Mouse (Mus musculus): ENCODE measurements around the gene Vmn2r57.
"Not testable (repeated sequence)": the region's sequence is repeated elsewhere in the genome, so short reads cannot be mapped to it uniquely, and the experiment has no call there.

Vmn2r57 gene

DNA sequence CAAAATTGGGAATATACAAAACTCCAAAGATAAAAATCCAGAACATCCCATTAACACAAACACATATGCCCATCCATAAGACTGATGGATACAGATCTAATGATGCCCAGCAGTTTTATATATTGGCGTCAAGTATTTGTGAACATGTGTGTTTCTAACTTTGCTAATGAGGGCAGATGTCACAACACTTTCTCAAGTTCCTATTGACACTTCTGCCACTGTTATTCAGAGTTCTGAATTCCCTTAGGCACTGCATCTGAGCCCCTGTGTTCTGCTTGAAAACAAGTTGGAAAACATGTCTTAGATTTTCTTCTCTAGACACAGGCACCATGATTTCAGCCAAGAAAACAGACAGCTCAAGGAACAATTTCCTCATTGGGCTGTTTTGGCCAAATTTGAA, at the start of gene Vmn2r57:
Vmn2r57 (minus strand) TSS at position 101 of the 400 bp plus-strand sequence.
- not testable (repeated sequence) for DNase-seq (ENCODE audit: low spot score in 2 of 2)

DNA sequence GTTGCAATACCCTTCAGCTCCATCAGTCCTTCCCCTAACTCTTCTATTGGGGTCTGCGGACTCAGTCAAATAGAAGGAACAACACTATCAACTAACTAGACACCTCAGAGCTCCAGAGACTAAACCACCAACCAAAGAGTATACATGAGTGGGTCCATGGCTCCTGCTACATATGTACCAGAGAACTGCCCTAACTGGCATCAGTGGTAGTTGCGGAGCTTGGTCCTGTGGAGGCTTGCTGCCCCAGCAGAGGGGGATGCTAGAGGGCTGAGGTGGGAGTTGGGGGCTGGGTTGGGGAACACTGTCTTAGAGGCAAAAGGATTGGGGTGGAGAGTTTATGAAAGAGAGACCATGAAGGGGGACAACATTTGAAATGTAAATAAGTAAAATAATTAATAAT, 49.4 kb upstream of the Vmn2r57 start:
- DNase-seq (ENCODE audit: low spot score in 2 of 2) = no peak

DNA sequence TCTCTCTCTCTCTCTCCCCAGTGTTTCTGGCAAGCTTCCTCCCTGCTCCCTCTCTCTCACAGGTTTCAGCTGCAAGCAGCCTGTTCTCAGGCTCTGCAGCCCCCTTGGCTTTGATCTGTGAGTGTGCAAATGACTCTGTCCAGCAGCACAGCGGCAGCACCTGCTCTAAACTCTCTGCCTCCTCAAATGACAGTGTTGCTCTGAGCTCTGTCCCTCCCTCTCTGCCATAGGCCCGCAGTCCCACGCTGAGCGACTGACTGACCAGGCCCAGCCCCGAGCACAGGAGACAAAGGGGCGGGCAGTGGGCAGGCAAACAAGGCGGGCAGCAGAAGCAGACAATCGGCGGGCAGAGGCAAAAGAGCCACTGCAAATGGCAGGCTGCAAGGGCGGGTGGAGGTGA, 3.4 kb upstream of the Vmn2r57 start:
- no peak for DNase-seq (ENCODE audit: low spot score in 2 of 2)

DNA sequence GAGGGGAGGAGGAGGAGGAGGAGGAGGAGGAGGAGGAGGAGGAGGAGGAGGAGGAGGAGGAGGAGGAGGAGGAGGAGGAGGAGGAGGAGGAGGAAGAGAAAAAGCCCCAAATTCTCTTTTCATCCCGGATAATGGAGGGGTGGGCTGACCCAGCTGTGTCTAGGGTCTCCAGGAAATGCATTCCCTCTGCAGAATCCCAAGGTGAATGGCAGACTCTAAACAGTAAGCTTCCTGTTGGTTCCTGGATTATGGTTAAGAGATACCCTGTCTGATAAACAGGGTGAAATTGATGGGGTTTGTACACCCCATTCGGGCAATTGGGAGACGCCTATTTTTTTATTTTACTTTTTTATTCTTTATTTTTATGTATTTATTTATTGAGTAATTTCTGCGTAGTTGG, 54.4 kb downstream of the Vmn2r57 start:
- no peak for DNase-seq (ENCODE audit: low spot score in 2 of 2)

DNA sequence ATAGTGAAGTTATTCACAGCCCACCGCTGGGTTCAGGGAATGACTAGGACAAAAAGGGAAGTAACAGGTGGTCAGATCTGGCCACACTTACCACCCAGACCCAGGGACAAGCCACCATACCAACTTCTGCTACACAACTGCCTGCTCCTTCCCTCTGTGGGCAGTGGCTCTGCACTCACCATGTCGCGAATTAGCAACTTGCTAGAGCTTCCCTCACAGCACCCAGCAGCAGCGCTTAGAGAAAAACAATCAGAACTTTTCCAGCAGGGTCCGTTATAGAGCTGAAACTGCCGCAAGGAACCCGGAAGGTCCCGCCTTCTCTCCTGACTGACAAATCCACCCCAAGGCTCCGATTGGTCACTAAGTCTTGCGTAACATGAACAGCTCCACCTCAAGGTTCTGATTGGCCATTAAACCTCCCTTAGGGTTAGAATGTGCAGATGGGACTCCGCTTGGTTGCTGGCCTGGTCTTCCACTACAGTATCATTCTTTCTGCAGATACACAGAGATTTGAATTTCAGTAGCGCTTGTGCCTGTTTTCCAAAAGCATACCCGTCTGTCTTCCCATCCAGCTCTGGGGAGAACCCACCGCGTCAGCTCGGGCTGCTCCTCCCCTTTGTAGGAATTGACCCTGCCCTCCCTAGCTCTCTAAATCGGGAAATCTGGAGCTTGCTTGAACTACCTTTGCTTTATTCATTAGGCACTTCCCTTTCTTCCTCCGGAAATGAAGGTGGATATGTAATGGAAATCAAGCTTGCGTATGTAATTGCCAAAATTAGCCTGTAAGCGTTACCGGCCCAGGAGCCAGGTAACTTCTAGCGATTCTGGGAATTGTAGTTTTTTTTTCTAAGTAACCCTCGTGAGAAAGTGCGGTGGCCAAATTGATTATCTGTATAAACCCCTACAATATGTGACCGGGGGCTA, 55.2 kb downstream of the Vmn2r57 start, which contains the start of gene AI987944:
AI987944 (minus strand) TSS at position 332 of the 924 bp plus-strand sequence.
- DNase-seq (ENCODE audit: low spot score in 2 of 2) = peak; percentile 77 to 85
